Mouse (Mus musculus): Measurements from ENCODE around the gene Vash2. TPM values are rescaled to one million over a fixed set of nuclear protein-coding genes. Genes with fewer than 3 reads are reported as not detected.

Gene Vash2
- polyA plus RNA-seq, 1 experiment from 2014 or later, result 50.6 TPM

DNA sequence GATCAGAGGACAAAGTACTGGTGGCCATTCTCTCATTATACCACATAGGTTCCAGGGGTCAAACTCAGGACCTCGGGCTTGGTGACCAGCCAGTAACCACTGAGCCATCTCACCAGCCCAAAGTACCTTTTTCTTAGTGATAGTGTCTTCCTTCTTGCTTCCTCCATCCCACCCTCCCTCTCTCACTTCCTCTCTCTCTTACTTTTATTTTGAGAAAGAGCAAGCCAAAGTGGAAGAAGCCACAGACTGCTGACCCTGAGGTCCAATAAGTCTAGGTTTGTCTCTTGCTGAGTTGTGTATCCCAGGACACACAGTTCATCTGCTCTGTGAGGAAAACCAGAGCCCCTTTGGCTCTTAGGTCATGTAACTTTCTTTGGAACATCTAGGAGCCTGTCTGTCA lies 1.4 kb upstream of the Vash2 start:
- Histone ChIP-seq H3K27me3 (ENCODE audit: control insufficient read depth, insufficient read depth, low read length) (no peaks in the 10 kb centered on the region), H3K4me1 (ENCODE audit: control insufficient read depth, insufficient read depth, low read length) (peaks cover 19% of the 10 kb centered on the region), H3K9me3 (replicated peaks; ENCODE audit: control insufficient read depth, low read length) (no peaks in the 10 kb centered on the region), H3K9ac (ENCODE audit: low read length) (no peak overlapping the region), H3K4me3 (ENCODE audit: low read length) (no peak overlapping the region), H3K27ac (ENCODE audit: low read length) (no peak overlapping the region), H3K36me3 (ENCODE audit: control insufficient read depth, insufficient read depth) (0 out of 2 replicates have a peak, but pooled peaks cover 2% of the 10 kb centered on the region), H3K4me2 (ENCODE audit: low read depth, low read length) (no peak overlapping the region)
- WGBS, result 87% methylated on average over 1 of the region's 1 CpGs
- no peak for ATAC-seq (replicated peaks; ENCODE audit: extremely low read depth, insufficient read depth, low FRiP score)

- H3K9me3 ChIP-seq (replicated peaks; ENCODE audit: control insufficient read depth, low read length), result no peaks in the 10 kb centered on the region
- H3K27me3 ChIP-seq (ENCODE audit: control insufficient read depth, insufficient read depth, low read length), result no peaks in the 10 kb centered on the region
- H3K4me3 ChIP-seq (ENCODE audit: low read length), result peak overlapping the region; percentile 76
- ATAC-seq (replicated peaks; ENCODE audit: extremely low read depth, insufficient read depth, low FRiP score), result peak; percentile 52
- peak overlapping the region; percentile 92 for H3K27ac ChIP-seq (ENCODE audit: low read length)
- peaks cover 7% of the 10 kb centered on the region; the same call in 1 of the 2 replicates for H3K36me3 ChIP-seq (ENCODE audit: control insufficient read depth, insufficient read depth)
- H3K4me1 ChIP-seq (ENCODE audit: control insufficient read depth, insufficient read depth, low read length), result peaks cover 33% of the 10 kb centered on the region
- peak overlapping the region; percentile 98 for H3K4me2 ChIP-seq (ENCODE audit: low read depth, low read length)
- under 1% methylated on average over 46 of the region's 46 CpGs for WGBS
- peak overlapping the region; percentile 90 for H3K9ac ChIP-seq (ENCODE audit: low read length)
Measured at GRCm38 (mm10) chr1:190978511-190979073, 504 bp downstream of the Vash2 start.

DNA sequence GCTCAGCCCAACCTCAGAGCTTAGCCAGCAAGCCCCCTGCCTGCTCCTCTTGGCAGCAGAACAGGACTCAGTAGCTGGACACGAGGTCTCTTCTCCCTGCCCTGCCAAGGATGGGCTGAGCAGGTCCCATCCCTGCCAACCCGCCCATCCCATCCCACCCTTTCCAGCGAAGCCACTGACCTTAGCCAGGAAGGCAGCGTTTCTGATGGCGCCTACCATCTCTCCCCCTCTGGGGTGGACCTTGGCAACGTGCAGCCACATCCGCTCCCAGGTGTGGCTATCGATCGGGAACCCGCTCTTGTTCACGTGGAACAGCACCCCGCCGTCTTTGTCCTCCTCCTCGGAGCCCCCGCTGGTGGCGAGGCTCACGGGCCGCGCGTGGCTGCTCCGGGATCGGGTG lies 1.1 kb downstream of the Vash2 start:
- H3K36me3 ChIP-seq (ENCODE audit: control insufficient read depth, insufficient read depth), result peaks cover 7% of the 10 kb centered on the region; the same call in 1 of the 2 replicates
- peak overlapping the region; percentile 92 for H3K27ac ChIP-seq (ENCODE audit: low read length)
- H3K27me3 ChIP-seq (ENCODE audit: control insufficient read depth, insufficient read depth, low read length), result no peaks in the 10 kb centered on the region
- H3K4me3 ChIP-seq (ENCODE audit: low read length), result peak overlapping the region; percentile 76
- peak overlapping the region; percentile 90 for H3K9ac ChIP-seq (ENCODE audit: low read length)
- WGBS, result 2% methylated on average over 22 of the region's 22 CpGs
- no peak for ATAC-seq (replicated peaks; ENCODE audit: extremely low read depth, insufficient read depth, low FRiP score)
- H3K4me1 ChIP-seq (ENCODE audit: control insufficient read depth, insufficient read depth, low read length), result peaks cover 39% of the 10 kb centered on the region
- H3K9me3 ChIP-seq (replicated peaks; ENCODE audit: control insufficient read depth, low read length), result no peaks in the 10 kb centered on the region
- peak overlapping the region; percentile 98 for H3K4me2 ChIP-seq (ENCODE audit: low read depth, low read length)

GRCm38 (mm10) chr1:190976887-190977573 lies 2.1 kb downstream of the Vash2 start:
- Histone ChIP-seq H3K9ac (ENCODE audit: low read length) (peak overlapping the region; percentile 90), H3K4me1 (ENCODE audit: control insufficient read depth, insufficient read depth, low read length) (peaks cover 47% of the 10 kb centered on the region), H3K36me3 (ENCODE audit: control insufficient read depth, insufficient read depth) (peaks cover 7% of the 10 kb centered on the region; the same call in 1 of the 2 replicates), H3K4me3 (ENCODE audit: low read length) (peak overlapping the region; percentile 76), H3K9me3 (replicated peaks; ENCODE audit: control insufficient read depth, low read length) (no peaks in the 10 kb centered on the region), H3K27me3 (ENCODE audit: control insufficient read depth, insufficient read depth, low read length) (no peaks in the 10 kb centered on the region), H3K27ac (ENCODE audit: low read length) (peak overlapping the region; percentile 34), H3K4me2 (ENCODE audit: low read depth, low read length) (peak overlapping the region; percentile 98)
- ATAC-seq (replicated peaks; ENCODE audit: extremely low read depth, insufficient read depth, low FRiP score), result no peak
- 26% methylated on average over 11 of the region's 11 CpGs for WGBS

DNA sequence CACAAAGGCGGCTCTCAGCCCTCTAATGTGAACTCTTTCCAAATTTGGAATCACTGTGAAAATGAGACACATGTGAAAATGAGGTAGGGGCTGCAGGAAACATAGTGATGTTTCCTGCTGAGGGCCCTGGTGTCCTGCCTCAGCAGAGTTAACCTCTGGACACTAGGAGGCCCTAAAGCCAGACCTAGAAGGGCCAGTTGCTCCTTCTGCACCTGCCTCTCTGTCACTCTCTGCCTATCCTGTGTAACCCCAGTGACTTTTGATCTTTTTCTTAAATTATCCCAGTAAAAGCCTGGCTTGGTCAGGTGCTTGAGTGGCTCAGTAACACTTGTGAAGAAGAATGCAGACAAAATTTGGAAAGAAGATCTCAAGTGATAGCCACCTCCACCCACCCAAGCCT lies 4.3 kb downstream of the Vash2 start:
- H3K36me3 ChIP-seq (ENCODE audit: control insufficient read depth, insufficient read depth), result peaks cover 7% of the 10 kb centered on the region
- H3K27ac ChIP-seq (ENCODE audit: low read length), result peak overlapping the region; percentile 34
- H3K4me1 ChIP-seq (ENCODE audit: control insufficient read depth, insufficient read depth, low read length), result peaks cover 57% of the 10 kb centered on the region
- H3K9me3 ChIP-seq (replicated peaks; ENCODE audit: control insufficient read depth, low read length), result no peaks in the 10 kb centered on the region
- no peak overlapping the region for H3K4me2 ChIP-seq (ENCODE audit: low read depth, low read length)
- WGBS, result 50% methylated on average over 1 of the region's 1 CpGs
- peak overlapping the region; percentile 59 for H3K9ac ChIP-seq (ENCODE audit: low read length)
- H3K27me3 ChIP-seq (ENCODE audit: control insufficient read depth, insufficient read depth, low read length), result no peaks in the 10 kb centered on the region
- ATAC-seq (replicated peaks; ENCODE audit: extremely low read depth, insufficient read depth, low FRiP score), result no peak
- no peak overlapping the region for H3K4me3 ChIP-seq (ENCODE audit: low read length)

DNA sequence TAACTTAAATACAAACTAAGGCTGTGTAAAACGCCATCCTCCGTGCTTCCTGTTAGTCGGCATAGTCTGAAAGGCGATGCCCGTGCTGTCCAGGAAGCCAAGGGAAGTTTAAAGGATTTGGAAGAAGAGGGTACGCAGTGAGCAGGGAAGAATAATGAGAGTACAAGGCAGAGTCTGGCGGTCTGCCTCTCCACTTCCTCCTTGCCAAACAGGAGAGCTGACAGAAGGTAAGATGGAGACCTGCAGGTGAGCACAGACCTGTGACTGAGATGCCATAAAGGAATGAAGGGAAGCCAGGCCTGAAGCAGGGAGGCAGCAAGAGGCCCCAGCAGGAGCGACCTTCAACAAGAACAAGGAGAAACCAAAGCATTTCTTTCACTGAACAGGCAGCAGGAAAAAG lies 4.9 kb downstream of the Vash2 start:
- no peak overlapping the region for H3K4me3 ChIP-seq (ENCODE audit: low read length)
- ATAC-seq (replicated peaks; ENCODE audit: extremely low read depth, insufficient read depth, low FRiP score), result no peak
- peaks cover 63% of the 10 kb centered on the region for H3K4me1 ChIP-seq (ENCODE audit: control insufficient read depth, insufficient read depth, low read length)
- WGBS, result 87% methylated on average over 8 of the region's 8 CpGs
- H3K36me3 ChIP-seq (ENCODE audit: control insufficient read depth, insufficient read depth), result peaks cover 7% of the 10 kb centered on the region
- no peaks in the 10 kb centered on the region for H3K27me3 ChIP-seq (ENCODE audit: control insufficient read depth, insufficient read depth, low read length)
- H3K9me3 ChIP-seq (replicated peaks; ENCODE audit: control insufficient read depth, low read length), result no peaks in the 10 kb centered on the region
- peak overlapping the region; percentile 59 for H3K9ac ChIP-seq (ENCODE audit: low read length)
- H3K4me2 ChIP-seq (ENCODE audit: low read depth, low read length), result no peak overlapping the region
- H3K27ac ChIP-seq (ENCODE audit: low read length), result peak overlapping the region; percentile 34

DNA sequence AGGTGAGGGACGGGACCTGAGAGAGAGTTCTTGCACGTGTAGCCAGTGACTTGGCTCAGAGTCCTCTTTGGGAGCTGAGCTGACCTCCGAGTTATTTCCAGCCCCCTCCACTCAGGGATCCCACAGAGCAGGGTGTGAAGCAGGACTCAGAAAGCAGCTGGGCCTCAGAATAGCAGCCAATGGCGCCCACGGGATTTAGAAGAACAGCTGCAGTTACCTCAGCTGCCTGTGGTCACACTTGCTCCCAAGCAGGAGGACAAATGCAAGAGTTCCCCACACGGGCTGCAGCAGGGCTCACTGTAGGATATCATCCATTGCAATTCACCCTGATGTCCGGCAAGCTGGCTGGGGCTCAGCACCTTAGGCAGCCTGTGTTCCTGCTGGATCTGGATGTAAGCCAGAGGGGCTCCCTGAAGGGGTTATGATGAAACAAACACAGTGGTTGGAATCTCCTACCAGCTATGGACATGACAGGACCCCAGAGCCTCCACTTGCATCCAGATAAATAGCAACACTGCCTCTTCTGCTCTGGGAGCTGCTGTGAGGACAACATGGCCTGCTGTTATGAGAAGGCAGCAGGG lies 6.4 kb downstream of the Vash2 start:
- no peak overlapping the region for H3K4me3 ChIP-seq (ENCODE audit: low read length)
- peaks cover 66% of the 10 kb centered on the region for H3K4me1 ChIP-seq (ENCODE audit: control insufficient read depth, insufficient read depth, low read length)
- no peaks in the 10 kb centered on the region for H3K9me3 ChIP-seq (replicated peaks; ENCODE audit: control insufficient read depth, low read length)
- H3K9ac ChIP-seq (ENCODE audit: low read length), result peak overlapping the region; percentile 63
- peak overlapping the region; percentile 42 for H3K4me2 ChIP-seq (ENCODE audit: low read depth, low read length)
- H3K36me3 ChIP-seq (ENCODE audit: control insufficient read depth, insufficient read depth), result peaks cover 7% of the 10 kb centered on the region
- 25% methylated on average over 7 of the region's 7 CpGs for WGBS
- ATAC-seq (replicated peaks; ENCODE audit: extremely low read depth, insufficient read depth, low FRiP score), result peak; percentile 82
- H3K27ac ChIP-seq (ENCODE audit: low read length), result peak overlapping the region; percentile 96
- no peaks in the 10 kb centered on the region for H3K27me3 ChIP-seq (ENCODE audit: control insufficient read depth, insufficient read depth, low read length)

DNA sequence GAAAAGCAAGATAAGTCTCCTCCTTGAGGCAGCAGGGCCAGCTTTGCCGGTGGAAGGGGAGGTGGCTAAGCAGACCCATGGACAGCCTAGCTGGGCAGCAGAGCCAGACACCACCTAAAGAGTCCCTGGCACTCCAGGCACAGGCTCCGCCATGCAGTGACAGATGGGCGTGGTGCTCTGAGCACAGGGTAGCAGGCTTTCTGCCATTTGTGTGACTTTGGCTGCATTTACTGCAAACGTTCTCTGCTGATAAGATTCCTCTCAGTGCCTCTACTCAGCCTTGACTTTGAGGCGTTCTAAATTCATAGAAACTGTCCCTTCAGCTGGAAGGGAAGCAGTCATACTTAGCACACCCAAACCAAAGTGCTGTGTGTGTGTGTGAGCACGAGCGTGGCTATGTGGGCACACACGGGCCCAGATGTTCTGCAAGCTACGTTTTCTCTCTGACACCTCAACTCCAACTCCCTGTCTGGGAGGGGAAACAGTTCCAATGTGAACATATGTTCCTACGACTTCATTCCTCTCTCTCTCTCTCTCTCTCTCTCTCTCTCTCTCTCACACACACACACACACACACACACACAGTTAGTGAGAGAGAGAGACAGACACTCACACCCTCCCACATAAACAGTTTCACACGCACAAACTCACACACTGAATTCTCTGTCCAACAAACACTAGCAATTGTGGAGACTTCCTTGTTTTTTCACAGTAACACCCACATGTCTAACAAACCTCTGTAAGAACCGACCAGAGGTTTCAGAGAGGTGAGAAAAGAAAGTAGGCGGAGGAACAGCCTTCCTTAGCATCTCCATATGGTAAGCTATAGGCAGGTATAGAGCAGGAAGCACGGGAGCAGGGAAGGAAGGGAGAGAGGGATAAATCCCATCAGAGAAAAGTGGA lies 7.1 kb downstream of the Vash2 start:
- H3K36me3 ChIP-seq (ENCODE audit: control insufficient read depth, insufficient read depth), result peaks cover 7% of the 10 kb centered on the region
- no peaks in the 10 kb centered on the region for H3K27me3 ChIP-seq (ENCODE audit: control insufficient read depth, insufficient read depth, low read length)
- H3K27ac ChIP-seq (ENCODE audit: low read length), result peak overlapping the region; percentile 96
- peaks cover 60% of the 10 kb centered on the region for H3K4me1 ChIP-seq (ENCODE audit: control insufficient read depth, insufficient read depth, low read length)
- WGBS, result 53% methylated on average over 14 of the region's 14 CpGs
- peak overlapping the region; percentile 42 for H3K4me2 ChIP-seq (ENCODE audit: low read depth, low read length)
- H3K9ac ChIP-seq (ENCODE audit: low read length), result peak overlapping the region; percentile 63
- H3K4me3 ChIP-seq (ENCODE audit: low read length), result no peak overlapping the region
- no peaks in the 10 kb centered on the region for H3K9me3 ChIP-seq (replicated peaks; ENCODE audit: control insufficient read depth, low read length)
- ATAC-seq (replicated peaks; ENCODE audit: extremely low read depth, insufficient read depth, low FRiP score), result no peak
